Mouse (Mus musculus) liver, embryonic 14.5 days (tissue): ENCODE results near the gene Rnf39. TPM values are rescaled to one million over a fixed set of nuclear protein-coding genes. Genes with fewer than 3 reads are reported as not detected.

Experiments
- ATAC-seq: fragments of 200-750 bp; cut with Nextera tagmentation; 2 replicates; pipeline ENCODE4 v1.8.0; 2017; ENCODE audit warnings: moderate number of reproducible peaks, mild to moderate bottlenecking, moderate library complexity; ENCODE audit not compliant: insufficient read depth
- DNase-seq, 3 experiments: peaks; one replicate each; pipeline ENCODE4 v3.0.0-alpha.2; 2012 to 2013; ENCODE audit warnings: low read depth in 3 of 3, low spot score in 3 of 3
- H3K27ac ChIP-seq: fragments of 300-500 bp; sonication (generic); 2 replicates; pipeline ENCODE4 v1.5.1; 2014; ENCODE audit warnings: moderate library complexity, mild to moderate bottlenecking, control low read depth, inconsistent platforms
- H3K27me3 ChIP-seq: fragments of 300-500 bp; sonication (generic); 2 replicates; pipeline ENCODE4 v1.6.1; 2014; ENCODE audit warnings: mild to moderate bottlenecking, low read length, moderate library complexity; ENCODE audit not compliant: control insufficient read depth, insufficient read depth
- H3K36me3 ChIP-seq: fragments of 300-500 bp; sonication (generic); replicated peaks from 2 replicates; pipeline ENCODE4 v1.6.1; 2014; ENCODE audit warnings: low read depth; ENCODE audit not compliant: control insufficient read depth, insufficient read depth
- H3K4me1 ChIP-seq, 2 experiments: fragments of 200-500 bp in 1 of 2; fragments of 300-500 bp in 1 of 2; sonication (generic) in 1 of 2; replicated peaks; 2 replicates each; pipeline ENCODE4 v1.6.1; 2012 to 2014; ENCODE audit warnings: antibody characterized with exemption in 1 of 2, inconsistent platforms in 1 of 2, low read length in 1 of 2; ENCODE audit not compliant: control insufficient read depth in 2 of 2, insufficient read depth in 2 of 2
- H3K4me2 ChIP-seq: fragments of 300-500 bp; sonication (generic); 2 replicates; pipeline ENCODE4 v1.6.1; 2014; ENCODE audit warnings: low read depth, mild to moderate bottlenecking, control low read depth, moderate library complexity
- H3K4me3 ChIP-seq, 2 experiments: fragments of 200-500 bp in 1 of 2; fragments of 300-500 bp in 1 of 2; sonication (generic) in 1 of 2; 2 replicates each; pipeline ENCODE4 v1.5.1; 2012 to 2014; ENCODE audit warnings: low read depth in 2 of 2, low read length in 2 of 2, mild to moderate bottlenecking in 2 of 2, control low read depth in 1 of 2, inconsistent platforms in 1 of 2, moderate library complexity in 1 of 2; ENCODE audit not compliant: insufficient read depth in 1 of 2
- H3K9ac ChIP-seq: fragments of 300-500 bp; sonication (generic); replicated peaks from 2 replicates; pipeline ENCODE4 v1.6.1; 2014; ENCODE audit warnings: mild to moderate bottlenecking, control low read depth, moderate library complexity
- H3K9me3 ChIP-seq: fragments of 300-500 bp; sonication (generic); 2 replicates; pipeline ENCODE4 v1.6.1; 2016; ENCODE audit warnings: low read length, mixed read lengths; ENCODE audit not compliant: control insufficient read depth
- CTCF ChIP-seq: IDR thresholded peaks from 2 replicates; pipeline ENCODE4 v1.5.1; 2016; ENCODE audit warnings: antibody characterized with exemption, low read depth, control low read depth
- EP300 ChIP-seq: IDR thresholded peaks from 2 replicates; pipeline ENCODE4 v1.6.1; 2016; ENCODE audit warnings: antibody characterized with exemption, low read depth
- WGBS: fragments of 180-500 bp; shearing (Covaris S2); extraction: QIAGEN DNeasy Blood & Tissue Kit; methylation state at CpG from one replicate; pipeline ENCODE4 v1.1.7; 2014; ENCODE audit not compliant: insufficient replicate concordance; 5-methylcytosine and 5-hydroxymethylcytosine counted together
- polyA plus RNA-seq, 2 experiments: library from polyadenylated mRNA; depleted of rRNA in 1 of 2; stranded (reverse) in 1 of 2; unstranded in 1 of 2; fragments of >200 nt; fragmentation: Nextera tagmentation in 1 of 2; extraction: Ambion mirVana in 1 of 2; gene quantifications; 2 replicates each; pipeline versions ENCODE4 v1.2.1 to v1.2.3; 2012 to 2014

The Rnf39 gene
- polyA plus RNA-seq, 2 experiments: 0.02 TPM; not detected in 1

- Histone ChIP-seq H3K4me1 (no peaks in the 10 kb centered on the region), H3K27me3 (no peaks in the 10 kb centered on the region), H3K36me3 (no peaks in the 10 kb centered on the region), H3K4me3 (no peak overlapping the region), H3K27ac (no peak overlapping the region), H3K9ac (no peak overlapping the region), H3K4me2 (no peak overlapping the region), H3K9me3 (no peaks in the 10 kb centered on the region)
- WGBS: 56% methylated on average over 4 of the region's 4 CpGs
- no peak for ATAC-seq
- TF ChIP-seq CTCF (no peak), EP300 (no peak)
- no peak for DNase-seq
Measured at GRCm38 (mm10) chr17:36899376-36899775, 43.3 kb upstream of the Rnf39 start.

DNA sequence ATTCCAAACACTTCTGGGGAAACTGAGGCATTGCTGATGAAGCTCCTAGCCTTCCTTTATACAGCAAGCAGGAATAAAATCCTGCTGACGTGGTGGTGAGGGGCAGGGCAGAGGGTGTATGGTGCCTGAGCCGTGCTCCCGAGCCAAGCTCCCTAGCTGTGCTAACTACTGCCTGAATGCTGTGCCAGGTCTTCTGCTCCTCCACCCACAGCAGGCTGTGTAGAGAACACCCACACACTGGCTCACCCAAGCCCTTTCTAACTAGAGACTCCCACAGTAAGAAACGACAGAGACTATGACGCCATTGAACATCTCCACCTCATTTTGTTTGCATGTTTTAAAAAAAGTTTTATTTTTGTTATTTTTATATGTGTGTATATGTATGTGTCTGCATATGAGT is 42.7 kb upstream of the Rnf39 start:
- 56% methylated on average over 5 of the region's 5 CpGs for WGBS
- H3K9me3 ChIP-seq: no peaks in the 10 kb centered on the region
- H3K4me2 ChIP-seq: no peak overlapping the region

GRCm38 (mm10) chr17:36900691-36901090 is 42.0 kb upstream of the Rnf39 start:
- Histone ChIP-seq H3K27ac (no peak overlapping the region), H3K4me2 (no peak overlapping the region), H3K9ac (no peak overlapping the region), H3K36me3 (no peaks in the 10 kb centered on the region), H3K4me1 (no peaks in the 10 kb centered on the region), H3K9me3 (no peaks in the 10 kb centered on the region), H3K4me3 (no peak overlapping the region), H3K27me3 (no peaks in the 10 kb centered on the region)
- TF ChIP-seq EP300 (no peak), CTCF (no peak)
- 19% methylated on average over 1 of the region's 1 CpGs for WGBS
- DNase-seq (no peak), ATAC-seq (no peak)

More for the DNA sequence above, 42.7 kb upstream of the Rnf39 start:
- H3K27me3 ChIP-seq: no peaks in the 10 kb centered on the region
- H3K27ac ChIP-seq: no peak overlapping the region
- H3K9ac ChIP-seq: no peak overlapping the region
- no peaks in the 10 kb centered on the region for H3K36me3 ChIP-seq
- TF ChIP-seq CTCF (no peak), EP300 (no peak)
- DNase-seq (no peak), ATAC-seq (no peak)
- H3K4me1 ChIP-seq: no peaks in the 10 kb centered on the region
- no peak overlapping the region for H3K4me3 ChIP-seq

- ATAC-seq: no peak
- DNase-seq: no peak
- Histone ChIP-seq H3K9me3 (no peaks in the 10 kb centered on the region), H3K36me3 (no peaks in the 10 kb centered on the region), H3K4me2 (no peak overlapping the region), H3K4me1 (no peaks in the 10 kb centered on the region), H3K9ac (no peak overlapping the region), H3K27me3 (no peaks in the 10 kb centered on the region), H3K27ac (no peak overlapping the region), H3K4me3 (no peak overlapping the region)
- 37% methylated on average over 3 of the region's 3 CpGs for WGBS
- TF ChIP-seq EP300 (no peak), CTCF (no peak)
Measured at GRCm38 (mm10) chr17:36903651-36904050, 39.1 kb upstream of the Rnf39 start.

DNA sequence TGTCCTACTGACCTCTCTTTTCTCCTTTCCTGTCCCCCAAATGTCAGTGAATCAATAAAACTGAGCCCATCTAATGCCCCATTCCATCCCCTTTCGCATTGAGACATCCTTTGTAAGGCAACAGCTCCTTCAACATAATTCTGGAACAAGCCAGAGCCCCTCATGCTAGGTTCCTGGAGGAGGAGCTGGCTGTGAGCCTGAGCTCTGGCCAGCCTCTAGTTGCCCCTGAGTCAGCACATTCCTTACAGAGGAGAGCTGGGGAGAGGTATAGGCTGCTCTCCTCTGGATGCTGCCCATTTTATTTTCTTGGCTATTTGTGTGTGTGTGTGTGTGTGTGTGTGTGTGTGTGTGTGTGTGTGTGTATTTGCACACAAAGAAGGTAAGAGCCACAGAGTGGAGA is 34.5 kb upstream of the Rnf39 start:
- no peak for DNase-seq
- no peaks in the 10 kb centered on the region; the same call in 1 of the 2 replicates for H3K27me3 ChIP-seq
- H3K4me1 ChIP-seq: no peaks in the 10 kb centered on the region
- H3K27ac ChIP-seq: no peak overlapping the region
- no peak for ATAC-seq
- 25% methylated on average over 1 of the region's 1 CpGs for WGBS
- no peak overlapping the region for H3K9ac ChIP-seq
- H3K4me3 ChIP-seq: no peak overlapping the region
- no peak for TF ChIP-seq CTCF
- no peak for TF ChIP-seq EP300
- no peaks in the 10 kb centered on the region for H3K9me3 ChIP-seq
- H3K36me3 ChIP-seq: no peaks in the 10 kb centered on the region
- H3K4me2 ChIP-seq: no peak overlapping the region
